20 mouse cellular contexts compared by ENCODE assay signal in the genomic region with DNA sequence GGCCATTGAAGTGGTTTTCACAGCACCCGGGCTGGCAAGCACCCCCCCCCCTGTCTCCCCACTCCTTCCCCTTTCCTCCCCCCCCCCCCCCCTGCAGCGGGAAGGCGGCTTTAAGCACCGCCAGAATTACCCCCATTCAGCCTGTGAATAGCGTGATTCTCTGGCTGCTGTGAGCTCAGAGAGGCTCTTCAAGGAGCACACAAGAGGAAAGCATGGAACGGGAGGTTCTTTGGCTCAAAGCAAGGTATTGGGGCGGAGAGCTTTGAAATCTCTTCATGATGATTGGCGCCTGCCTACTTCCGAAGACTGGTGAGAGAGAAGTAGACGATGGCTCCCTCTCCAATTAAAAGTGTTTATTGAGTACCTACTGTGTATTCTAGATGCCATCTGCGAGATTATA. TPM values are rescaled to one million over a fixed set of nuclear protein-coding genes. Genes with fewer than 3 reads are reported as not detected.
"Had no signal": no experiment of that assay in that cellular context is flagged by ENCODE, and none has a peak within 500 bp of the region (broad histone marks: within the 10 kb centered on the region; RNA-seq: fewer than 3 reads in every experiment).

No protein-coding gene starts in this region.

- H3K4me2 ChIP-seq: intestine, embryonic 15.5 days; kidney, embryonic 15.5 days; liver, embryonic 13.5 days; lung, embryonic 15.5 days; midbrain, embryonic 12.5 days had no signal

- ATAC-seq: intestine, embryonic 15.5 days; midbrain, embryonic 16.5 days had no signal

- H3K4me3 ChIP-seq: intestine, embryonic 15.5 days; kidney, embryonic 15.5 days; left cerebral cortex, adult 2 months; liver, embryonic 13.5 days; lung, embryonic 15.5 days; midbrain, embryonic 12.5 days; myocyte had no signal

- H3K36me3 ChIP-seq: intestine, embryonic 15.5 days; kidney, embryonic 15.5 days; liver, embryonic 13.5 days; lung, embryonic 15.5 days; midbrain, embryonic 12.5 days had no signal

- H3K4me1 ChIP-seq: intestine, embryonic 15.5 days; liver, embryonic 13.5 days; lung, embryonic 15.5 days; midbrain, embryonic 12.5 days had no signal

- H3K27ac ChIP-seq: intestine, embryonic 15.5 days; kidney, embryonic 15.5 days; left cerebral cortex, adult 2 months; liver, embryonic 13.5 days; lung, embryonic 15.5 days; midbrain, embryonic 12.5 days; stomach, postnatal 0 days had no signal

- H3K27me3 ChIP-seq: intestine, embryonic 15.5 days; kidney, embryonic 15.5 days; liver, embryonic 13.5 days; lung, embryonic 15.5 days; midbrain, embryonic 12.5 days had no signal

- DNase-seq: kidney, adult 11 months; kidney, adult 8-10 months; kidney, postnatal 10 days; kidney, postnatal 36 days; layer of hippocampus, postnatal 36 days; liver, embryonic 13.5 days; right cerebral cortex, adult 18-20 months; right cerebral cortex, postnatal 14 days; right cerebral cortex, postnatal 4 days; thymus, adult 2 months; thymus, postnatal 14 days; thymus, postnatal 4 days had no signal

- H3K9me3 ChIP-seq: intestine, embryonic 15.5 days; kidney, embryonic 15.5 days; liver, embryonic 13.5 days; lung, embryonic 15.5 days; midbrain, embryonic 12.5 days had no signal

- H3K9ac ChIP-seq: intestine, embryonic 15.5 days; kidney, embryonic 15.5 days; liver, embryonic 13.5 days; lung, embryonic 15.5 days; midbrain, embryonic 12.5 days had no signal

RNA-seq across cellular contexts. Expression of a gene that starts 44.5 kb away (rescaled TPM):
- polyA plus RNA-seq: liver, embryonic 13.5 days had no signal
